Mouse (Mus musculus): ENCODE results near the gene Masp2. TPM values are rescaled to one million over a fixed set of nuclear protein-coding genes. Genes with fewer than 3 reads are reported as not detected.

The Masp2 gene
- polyA plus RNA-seq, 1 experiment from 2014 or later, result 0.47 TPM

GRCm38 (mm10) chr4:148604141-148604540, 1.8 kb downstream of the Masp2 start:
- no peak for ATAC-seq (ENCODE audit: low FRiP score)
- H3K36me3 ChIP-seq, result peaks cover 6% of the 10 kb centered on the region
- WGBS, result 73% methylated on average over 7 of the region's 7 CpGs

GRCm38 (mm10) chr4:148604541-148605165, 2.3 kb downstream of the Masp2 start:
- Histone ChIP-seq H3K27me3 (no peaks in the 10 kb centered on the region), H3K27ac (no peak overlapping the region), H3K36me3 (peaks cover 5% of the 10 kb centered on the region), H3K9ac (no peak overlapping the region), H3K4me3 (no peak overlapping the region), H3K4me1 (replicated peaks) (no peaks in the 10 kb centered on the region), H3K9me3 (no peaks in the 10 kb centered on the region), H3K4me2 (no peak overlapping the region)
- 98% methylated on average over 3 of the region's 3 CpGs for WGBS
- 0 out of 2 replicates have a peak, but pooled peaks have one; percentile 46 for ATAC-seq (ENCODE audit: low FRiP score)

More at GRCm38 (mm10) chr4:148604141-148604540, 1.8 kb downstream of the Masp2 start:
- Histone ChIP-seq H3K4me3 (no peak overlapping the region), H3K27ac (no peak overlapping the region), H3K4me2 (no peak overlapping the region), H3K9ac (no peak overlapping the region), H3K4me1 (replicated peaks) (no peaks in the 10 kb centered on the region), H3K9me3 (no peaks in the 10 kb centered on the region), H3K27me3 (no peaks in the 10 kb centered on the region)

- peaks cover 3% of the 10 kb centered on the region; the same call in 1 of the 2 replicates for H3K4me1 ChIP-seq (replicated peaks)
- 22% methylated on average over 5 of the region's 5 CpGs for WGBS
- no peak for ATAC-seq (ENCODE audit: low FRiP score)
- no peak overlapping the region for H3K9ac ChIP-seq
- no peaks in the 10 kb centered on the region for H3K27me3 ChIP-seq
- no peaks in the 10 kb centered on the region for H3K9me3 ChIP-seq
- H3K36me3 ChIP-seq, result peaks cover 10% of the 10 kb centered on the region
- no peak overlapping the region for H3K4me2 ChIP-seq
- H3K4me3 ChIP-seq, result no peak overlapping the region
- no peak overlapping the region for H3K27ac ChIP-seq
Observed at GRCm38 (mm10) chr4:148607758-148608157, 5.4 kb downstream of the Masp2 start.

- Histone ChIP-seq H3K9ac (no peak overlapping the region), H3K36me3 (peaks cover 23% of the 10 kb centered on the region), H3K4me3 (no peak overlapping the region), H3K27ac (no peak overlapping the region), H3K4me1 (replicated peaks) (peaks cover 17% of the 10 kb centered on the region), H3K27me3 (no peaks in the 10 kb centered on the region), H3K9me3 (no peaks in the 10 kb centered on the region), H3K4me2 (no peak overlapping the region)
- WGBS, result 82% methylated on average over 5 of the region's 5 CpGs
- ATAC-seq (ENCODE audit: low FRiP score), result no peak
Observed at GRCm38 (mm10) chr4:148609805-148610204, 7.5 kb downstream of the Masp2 start.

GRCm38 (mm10) chr4:148610631-148611364, 8.4 kb downstream of the Masp2 start:
- H3K27me3 ChIP-seq, result no peaks in the 10 kb centered on the region
- H3K4me3 ChIP-seq, result no peak overlapping the region
- H3K27ac ChIP-seq, result no peak overlapping the region
- peaks cover 17% of the 10 kb centered on the region for H3K4me1 ChIP-seq (replicated peaks)
- WGBS, result 75% methylated on average over 5 of the region's 5 CpGs
- peaks cover 33% of the 10 kb centered on the region for H3K36me3 ChIP-seq
- ATAC-seq (ENCODE audit: low FRiP score), result no peak
- no peaks in the 10 kb centered on the region for H3K9me3 ChIP-seq
- no peak overlapping the region for H3K4me2 ChIP-seq
- no peak overlapping the region for H3K9ac ChIP-seq

- Histone ChIP-seq H3K27ac (peak overlapping the region; percentile 73), H3K36me3 (peaks cover 45% of the 10 kb centered on the region), H3K4me2 (no peak overlapping the region), H3K9me3 (no peaks in the 10 kb centered on the region), H3K27me3 (no peaks in the 10 kb centered on the region), H3K9ac (no peak overlapping the region), H3K4me1 (replicated peaks) (peaks cover 17% of the 10 kb centered on the region), H3K4me3 (no peak overlapping the region)
- 49% methylated on average over 4 of the region's 4 CpGs for WGBS
- no peak for ATAC-seq (ENCODE audit: low FRiP score)
Observed at GRCm38 (mm10) chr4:148612557-148612956, 10.2 kb downstream of the Masp2 start.

- Histone ChIP-seq H3K4me1 (replicated peaks) (peaks cover 17% of the 10 kb centered on the region), H3K4me3 (no peak overlapping the region), H3K9ac (no peak overlapping the region), H3K9me3 (no peaks in the 10 kb centered on the region), H3K27me3 (no peaks in the 10 kb centered on the region), H3K27ac (peak overlapping the region; percentile 40; the same call in 1 of the 2 replicates), H3K4me2 (no peak overlapping the region), H3K36me3 (peaks cover 53% of the 10 kb centered on the region)
- 50% methylated on average over 9 of the region's 9 CpGs for WGBS
- ATAC-seq (ENCODE audit: low FRiP score), result no peak
Observed at GRCm38 (mm10) chr4:148613738-148614137, 11.4 kb downstream of the Masp2 start.

- H3K36me3 ChIP-seq, result peaks cover 93% of the 10 kb centered on the region
- H3K4me2 ChIP-seq, result no peak overlapping the region
- H3K9ac ChIP-seq, result no peak overlapping the region
- H3K4me3 ChIP-seq, result no peak overlapping the region
- no peaks in the 10 kb centered on the region for H3K27me3 ChIP-seq
- no peak for ATAC-seq (ENCODE audit: low FRiP score)
- WGBS, result 89% methylated on average over 1 of the region's 1 CpGs
- H3K9me3 ChIP-seq, result no peaks in the 10 kb centered on the region
- no peak overlapping the region for H3K27ac ChIP-seq
- peaks cover 18% of the 10 kb centered on the region for H3K4me1 ChIP-seq (replicated peaks)
Observed at GRCm38 (mm10) chr4:148619805-148620204, 17.5 kb downstream of the Masp2 start.

GRCm38 (mm10) chr4:148620718-148621117, 18.4 kb downstream of the Masp2 start:
- H3K36me3 ChIP-seq, result peaks cover 88% of the 10 kb centered on the region
- WGBS, result 89% methylated on average over 1 of the region's 1 CpGs
- no peak overlapping the region for H3K27ac ChIP-seq
- no peak for ATAC-seq (ENCODE audit: low FRiP score)
- H3K27me3 ChIP-seq, result no peaks in the 10 kb centered on the region
- H3K4me1 ChIP-seq (replicated peaks), result peaks cover 27% of the 10 kb centered on the region
- H3K9ac ChIP-seq, result no peak overlapping the region
- no peaks in the 10 kb centered on the region for H3K9me3 ChIP-seq
- no peak overlapping the region for H3K4me2 ChIP-seq
- H3K4me3 ChIP-seq, result no peak overlapping the region

- Histone ChIP-seq H3K9me3 (no peaks in the 10 kb centered on the region), H3K9ac (no peak overlapping the region), H3K36me3 (peaks cover 70% of the 10 kb centered on the region), H3K27me3 (no peaks in the 10 kb centered on the region), H3K4me3 (no peak overlapping the region), H3K4me2 (no peak overlapping the region), H3K27ac (no peak overlapping the region), H3K4me1 (replicated peaks) (peaks cover 28% of the 10 kb centered on the region)
- no peak for ATAC-seq (ENCODE audit: low FRiP score)
- WGBS, result 96% methylated on average over 4 of the region's 4 CpGs
Observed at GRCm38 (mm10) chr4:148622485-148622884, 20.1 kb downstream of the Masp2 start.

GRCm38 (mm10) chr4:148623609-148624008, 21.3 kb downstream of the Masp2 start:
- Histone ChIP-seq H3K27ac (no peak overlapping the region), H3K9ac (no peak overlapping the region), H3K36me3 (peaks cover 63% of the 10 kb centered on the region), H3K4me2 (no peak overlapping the region), H3K4me1 (replicated peaks) (peaks cover 28% of the 10 kb centered on the region), H3K4me3 (no peak overlapping the region), H3K27me3 (no peaks in the 10 kb centered on the region), H3K9me3 (no peaks in the 10 kb centered on the region)
- ATAC-seq (ENCODE audit: low FRiP score), result no peak
- WGBS, result 91% methylated on average over 4 of the region's 4 CpGs

GRCm38 (mm10) chr4:148625010-148625409, 22.7 kb downstream of the Masp2 start:
- Histone ChIP-seq H3K4me2 (peak overlapping the region; percentile 98), H3K36me3 (peaks cover 49% of the 10 kb centered on the region), H3K4me1 (replicated peaks) (peaks cover 28% of the 10 kb centered on the region), H3K27ac (no peak overlapping the region), H3K9ac (no peak overlapping the region; the same call in 1 of the 2 replicates), H3K4me3 (peak overlapping the region; percentile 98), H3K27me3 (no peaks in the 10 kb centered on the region), H3K9me3 (no peaks in the 10 kb centered on the region)
- ATAC-seq (ENCODE audit: low FRiP score), result no peak
- 87% methylated on average over 10 of the region's 10 CpGs for whole genome bisulfite sequencing
